Mouse (Mus musculus): ENCODE measurements around the gene Zc3h7b. TPM values are rescaled to one million over a fixed set of nuclear protein-coding genes. Genes with fewer than 3 reads are reported as not detected.

The Zc3h7b gene
- polyA plus RNA-seq, 1 experiment from 2014 or later = 46.2 TPM

- H3K36me3 ChIP-seq (ENCODE audit: control insufficient read depth, insufficient read depth, low read length) = no peaks in the 10 kb centered on the region
- no peak overlapping the region; the same call in 1 of the 2 replicates for H3K27ac ChIP-seq (ENCODE audit: low read length)
- H3K9ac ChIP-seq (replicated peaks; ENCODE audit: low read depth, low read length) = no peak overlapping the region
- no peaks in the 10 kb centered on the region for H3K9me3 ChIP-seq (ENCODE audit: control insufficient read depth, low read depth, low read length)
- H3K4me3 ChIP-seq (ENCODE audit: low read depth, low read length) = peak overlapping the region; percentile 31; the same call in 1 of the 2 replicates
- no peak for ATAC-seq (ENCODE audit: insufficient number of reproducible peaks, insufficient read depth, low FRiP score, low read depth)
- no peaks in the 10 kb centered on the region for H3K27me3 ChIP-seq (ENCODE audit: control insufficient read depth, insufficient read depth, low read length)
- H3K4me2 ChIP-seq (replicated peaks; ENCODE audit: low read depth, low read length) = peak overlapping the region; percentile 52
- peaks cover 12% of the 10 kb centered on the region for H3K4me1 ChIP-seq (ENCODE audit: control insufficient read depth, insufficient read depth, low read length)
- WGBS = 41% methylated on average over 4 of the region's 4 CpGs
Measured at GRCm38 (mm10) chr15:81803425-81803951, 58.6 kb downstream of the Zc3h7b start.

- Histone ChIP-seq H3K36me3 (ENCODE audit: control insufficient read depth, insufficient read depth, low read length) (no peaks in the 10 kb centered on the region), H3K27ac (ENCODE audit: low read length) (no peak overlapping the region), H3K4me2 (replicated peaks; ENCODE audit: low read depth, low read length) (peak overlapping the region; percentile 52; the same call in 1 of the 2 replicates), H3K9me3 (ENCODE audit: control insufficient read depth, low read depth, low read length) (no peaks in the 10 kb centered on the region), H3K4me1 (ENCODE audit: control insufficient read depth, insufficient read depth, low read length) (peaks cover 14% of the 10 kb centered on the region), H3K27me3 (ENCODE audit: control insufficient read depth, insufficient read depth, low read length) (no peaks in the 10 kb centered on the region), H3K9ac (replicated peaks; ENCODE audit: low read depth, low read length) (no peak overlapping the region), H3K4me3 (ENCODE audit: low read depth, low read length) (no peak overlapping the region)
- WGBS = 67% methylated on average over 1 of the region's 1 CpGs
- ATAC-seq (ENCODE audit: insufficient number of reproducible peaks, insufficient read depth, low FRiP score, low read depth) = no peak
Measured at GRCm38 (mm10) chr15:81804172-81804571, 59.3 kb downstream of the Zc3h7b start.

DNA sequence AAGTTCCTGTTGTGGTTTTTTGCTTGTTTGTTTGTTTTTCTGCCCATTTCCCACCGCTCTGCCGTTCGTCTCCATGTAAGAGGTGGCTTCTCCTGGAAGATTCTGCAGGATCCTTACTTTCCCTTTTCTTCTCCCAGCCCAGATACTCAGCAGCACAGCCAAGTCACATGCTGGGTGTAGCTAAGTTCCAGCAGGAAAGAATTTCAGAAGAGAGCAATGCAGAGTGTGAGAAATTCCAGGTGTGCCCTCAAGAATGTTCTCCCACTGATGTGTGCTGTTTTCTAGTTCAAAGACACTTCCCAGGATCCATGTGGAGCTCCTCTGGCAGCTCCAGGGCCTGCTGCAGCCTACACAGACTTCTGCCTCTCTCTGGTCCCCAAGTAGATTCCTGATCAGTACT lies 60.0 kb downstream of the Zc3h7b start:
- no peak overlapping the region for H3K4me2 ChIP-seq (replicated peaks; ENCODE audit: low read depth, low read length)
- no peak for ATAC-seq (ENCODE audit: insufficient number of reproducible peaks, insufficient read depth, low FRiP score, low read depth)

DNA sequence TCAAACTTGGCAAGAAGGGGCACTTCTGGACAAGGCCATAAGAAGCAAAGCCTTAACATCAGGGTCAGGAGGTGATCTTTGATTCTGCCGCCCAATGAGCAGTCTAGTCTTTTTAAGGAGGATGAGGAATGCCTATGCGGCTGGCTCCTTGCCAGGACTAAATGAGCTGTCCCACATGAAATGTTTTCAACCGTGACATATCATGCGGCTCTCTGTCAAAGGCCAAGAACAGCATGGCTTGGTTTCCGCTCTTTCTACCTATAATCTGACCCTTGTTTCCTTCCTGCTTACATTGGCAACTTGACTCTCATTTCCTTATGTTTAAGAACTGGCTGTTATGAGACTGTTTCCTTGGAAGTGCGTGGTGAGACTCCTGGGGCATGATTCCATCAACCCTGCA lies 60.8 kb downstream of the Zc3h7b start:
- Histone ChIP-seq H3K4me2 (replicated peaks; ENCODE audit: low read depth, low read length) (no peak overlapping the region), H3K4me3 (ENCODE audit: low read depth, low read length) (no peak overlapping the region), H3K4me1 (ENCODE audit: control insufficient read depth, insufficient read depth, low read length) (peaks cover 21% of the 10 kb centered on the region), H3K36me3 (ENCODE audit: control insufficient read depth, insufficient read depth, low read length) (no peaks in the 10 kb centered on the region), H3K27ac (ENCODE audit: low read length) (no peak overlapping the region), H3K9me3 (ENCODE audit: control insufficient read depth, low read depth, low read length) (no peaks in the 10 kb centered on the region), H3K9ac (replicated peaks; ENCODE audit: low read depth, low read length) (no peak overlapping the region), H3K27me3 (ENCODE audit: control insufficient read depth, insufficient read depth, low read length) (no peaks in the 10 kb centered on the region)
- no peak for ATAC-seq (ENCODE audit: insufficient number of reproducible peaks, insufficient read depth, low FRiP score, low read depth)
- 53% methylated on average over 6 of the region's 6 CpGs for WGBS

More for the DNA sequence above, 60.0 kb downstream of the Zc3h7b start:
- H3K4me3 ChIP-seq (ENCODE audit: low read depth, low read length) = no peak overlapping the region
- peaks cover 20% of the 10 kb centered on the region for H3K4me1 ChIP-seq (ENCODE audit: control insufficient read depth, insufficient read depth, low read length)
- H3K27me3 ChIP-seq (ENCODE audit: control insufficient read depth, insufficient read depth, low read length) = no peaks in the 10 kb centered on the region
- H3K36me3 ChIP-seq (ENCODE audit: control insufficient read depth, insufficient read depth, low read length) = no peaks in the 10 kb centered on the region
- no peaks in the 10 kb centered on the region for H3K9me3 ChIP-seq (ENCODE audit: control insufficient read depth, low read depth, low read length)
- 72% methylated on average over 3 of the region's 3 CpGs for WGBS
- H3K9ac ChIP-seq (replicated peaks; ENCODE audit: low read depth, low read length) = no peak overlapping the region
- H3K27ac ChIP-seq (ENCODE audit: low read length) = no peak overlapping the region

DNA sequence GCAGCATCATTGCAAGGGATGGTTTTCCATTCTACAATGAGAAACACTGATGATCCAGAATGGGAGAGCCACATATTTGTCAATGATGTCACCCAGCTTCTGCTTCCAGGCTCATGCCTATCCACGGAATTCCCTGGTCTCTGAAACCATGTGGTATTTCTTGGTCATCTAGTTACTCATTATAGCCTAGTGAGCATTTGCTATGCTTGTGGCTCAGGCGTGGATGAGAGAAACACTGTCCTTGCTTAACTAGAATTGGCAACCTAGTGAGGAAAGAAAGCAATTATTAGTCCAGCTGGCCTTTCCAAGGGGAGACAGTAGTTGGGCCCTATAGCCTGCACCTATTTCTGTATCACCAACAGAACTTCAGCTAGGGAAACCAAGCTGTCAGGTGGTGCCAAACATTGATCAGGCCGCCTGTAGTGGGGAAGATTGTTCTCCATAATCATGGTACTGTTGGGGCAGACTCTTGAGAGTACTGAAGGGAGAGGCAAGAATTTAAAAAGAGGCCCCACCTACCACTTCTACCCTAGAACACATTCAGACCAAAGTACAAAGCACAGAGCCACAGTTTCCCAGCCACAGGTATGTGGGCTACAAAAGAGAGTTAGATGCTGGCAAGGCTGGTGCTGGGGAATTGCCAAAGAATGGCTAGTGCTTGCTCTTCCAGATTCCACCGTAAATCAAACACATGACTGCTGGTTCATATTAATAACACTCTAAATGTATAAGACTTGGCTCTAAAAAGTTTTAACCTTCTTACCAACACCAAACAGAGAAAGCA lies 62.0 kb downstream of the Zc3h7b start:
- H3K4me3 ChIP-seq (ENCODE audit: low read depth, low read length) = no peak overlapping the region
- no peak overlapping the region for H3K9ac ChIP-seq (replicated peaks; ENCODE audit: low read depth, low read length)
- H3K27ac ChIP-seq (ENCODE audit: low read length) = no peak overlapping the region
- H3K4me1 ChIP-seq (ENCODE audit: control insufficient read depth, insufficient read depth, low read length) = peaks cover 21% of the 10 kb centered on the region
- no peak overlapping the region for H3K4me2 ChIP-seq (replicated peaks; ENCODE audit: low read depth, low read length)
- no peaks in the 10 kb centered on the region for H3K36me3 ChIP-seq (ENCODE audit: control insufficient read depth, insufficient read depth, low read length)
- 83% methylated on average over 4 of the region's 4 CpGs for WGBS
- H3K27me3 ChIP-seq (ENCODE audit: control insufficient read depth, insufficient read depth, low read length) = no peaks in the 10 kb centered on the region
- ATAC-seq (ENCODE audit: insufficient number of reproducible peaks, insufficient read depth, low FRiP score, low read depth) = no peak
- no peaks in the 10 kb centered on the region for H3K9me3 ChIP-seq (ENCODE audit: control insufficient read depth, low read depth, low read length)

DNA sequence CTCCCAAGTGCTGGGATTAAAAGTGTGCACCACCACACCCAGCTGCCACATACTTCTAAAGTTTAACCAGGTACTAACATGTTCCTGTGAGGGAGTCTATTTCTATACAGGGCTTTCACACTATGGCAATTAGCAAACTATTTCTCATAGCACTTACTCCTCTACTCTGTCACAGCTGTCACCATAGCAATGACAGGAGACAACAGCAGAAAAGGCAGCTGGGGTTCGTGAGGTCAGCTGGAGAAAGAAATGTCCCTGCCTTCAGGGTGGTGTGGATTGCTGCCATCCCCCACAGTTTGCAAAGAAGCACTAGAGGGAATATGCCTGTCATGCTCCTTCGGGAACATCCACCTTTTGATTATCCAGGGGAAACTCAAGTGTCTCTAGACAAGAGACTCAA lies 63.9 kb downstream of the Zc3h7b start:
- Histone ChIP-seq H3K9me3 (ENCODE audit: control insufficient read depth, low read depth, low read length) (no peaks in the 10 kb centered on the region), H3K9ac (replicated peaks; ENCODE audit: low read depth, low read length) (no peak overlapping the region), H3K36me3 (ENCODE audit: control insufficient read depth, insufficient read depth, low read length) (no peaks in the 10 kb centered on the region), H3K27ac (ENCODE audit: low read length) (no peak overlapping the region; the same call in 1 of the 2 replicates), H3K4me1 (ENCODE audit: control insufficient read depth, insufficient read depth, low read length) (peaks cover 18% of the 10 kb centered on the region; the same call in 1 of the 2 replicates), H3K4me3 (ENCODE audit: low read depth, low read length) (no peak overlapping the region), H3K27me3 (ENCODE audit: control insufficient read depth, insufficient read depth, low read length) (no peaks in the 10 kb centered on the region), H3K4me2 (replicated peaks; ENCODE audit: low read depth, low read length) (no peak overlapping the region)
- ATAC-seq (ENCODE audit: insufficient number of reproducible peaks, insufficient read depth, low FRiP score, low read depth) = no peak
- WGBS = 60% methylated on average over 2 of the region's 2 CpGs

DNA sequence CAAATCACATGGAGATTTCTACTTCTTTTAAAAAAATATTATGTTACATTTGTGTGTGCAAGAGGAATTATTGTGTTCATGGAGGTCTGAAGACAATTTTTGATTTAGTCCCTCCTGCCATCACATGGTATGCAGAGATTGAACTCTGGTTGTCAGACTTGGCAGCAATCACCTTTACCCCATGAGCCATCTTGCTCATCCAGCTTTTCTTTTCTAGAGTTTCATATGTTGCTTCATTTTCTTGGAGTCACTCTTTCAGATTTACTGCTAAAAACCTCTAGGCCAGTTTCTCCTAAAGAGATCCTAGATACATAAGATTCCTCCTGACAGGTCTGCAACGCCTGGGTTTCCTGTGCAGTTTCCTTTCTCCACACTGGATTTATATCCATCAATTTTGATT lies 64.7 kb downstream of the Zc3h7b start:
- Histone ChIP-seq H3K4me3 (ENCODE audit: low read depth, low read length) (peak overlapping the region; percentile 69; the same call in 1 of the 2 replicates), H3K9me3 (ENCODE audit: control insufficient read depth, low read depth, low read length) (no peaks in the 10 kb centered on the region), H3K27me3 (ENCODE audit: control insufficient read depth, insufficient read depth, low read length) (no peaks in the 10 kb centered on the region), H3K9ac (replicated peaks; ENCODE audit: low read depth, low read length) (0 out of 2 replicates have a peak overlapping the region, but pooled peaks have one; percentile 52), H3K27ac (ENCODE audit: low read length) (peak overlapping the region; percentile 95), H3K4me1 (ENCODE audit: control insufficient read depth, insufficient read depth, low read length) (peaks cover 18% of the 10 kb centered on the region; the same call in 1 of the 2 replicates), H3K4me2 (replicated peaks; ENCODE audit: low read depth, low read length) (peak overlapping the region; percentile 77), H3K36me3 (ENCODE audit: control insufficient read depth, insufficient read depth, low read length) (no peaks in the 10 kb centered on the region)
- 31% methylated on average over 1 of the region's 1 CpGs for WGBS
- no peak for ATAC-seq (ENCODE audit: insufficient number of reproducible peaks, insufficient read depth, low FRiP score, low read depth)

GRCm38 (mm10) chr15:81810150-81810549 lies 65.3 kb downstream of the Zc3h7b start:
- peak overlapping the region; percentile 52 for H3K9ac ChIP-seq (replicated peaks; ENCODE audit: low read depth, low read length)
- H3K27me3 ChIP-seq (ENCODE audit: control insufficient read depth, insufficient read depth, low read length) = no peaks in the 10 kb centered on the region
- 1% methylated on average over 10 of the region's 10 CpGs for WGBS
- H3K36me3 ChIP-seq (ENCODE audit: control insufficient read depth, insufficient read depth, low read length) = peaks cover 4% of the 10 kb centered on the region; the same call in 1 of the 2 replicates
- peak; percentile 43 for ATAC-seq (ENCODE audit: insufficient number of reproducible peaks, insufficient read depth, low FRiP score, low read depth)
- no peaks in the 10 kb centered on the region for H3K9me3 ChIP-seq (ENCODE audit: control insufficient read depth, low read depth, low read length)
- peaks cover 18% of the 10 kb centered on the region; the same call in 1 of the 2 replicates for H3K4me1 ChIP-seq (ENCODE audit: control insufficient read depth, insufficient read depth, low read length)
- peak overlapping the region; percentile 95 for H3K27ac ChIP-seq (ENCODE audit: low read length)
- H3K4me2 ChIP-seq (replicated peaks; ENCODE audit: low read depth, low read length) = peak overlapping the region; percentile 77
- peak overlapping the region; percentile 69 for H3K4me3 ChIP-seq (ENCODE audit: low read depth, low read length)

All from stomach, embryonic 14.5 days (tissue).